Mouse (Mus musculus) limb, embryonic 12.5 days (tissue): ENCODE measurements at regions not wholly inside any gene's neighbourhood (a gene's known extent, or its start where the extent isn't known, plus 50 kb on each side); places are given as distances from the start of the nearest gene placed in this dataset.
A peak's percentile ranks its signal among the peaks of the same experiment; 100 is the strongest.

Experiments used
- ATAC-seq: fragments of 200-750 bp; cut with Nextera tagmentation; 2 replicates; pipeline ENCODE4 v1.8.0; 2017; ENCODE audit warnings: low read depth, moderate TSS enrichment; ENCODE audit not compliant: insufficient number of reproducible peaks, insufficient read depth, low FRiP score, low TSS enrichment
- H3K27ac ChIP-seq: fragments of 300-500 bp; sonication (generic); 2 replicates; pipeline ENCODE4 v1.5.1; 2016; ENCODE audit warnings: mild to moderate bottlenecking, moderate library complexity
- H3K27me3 ChIP-seq: fragments of 300-500 bp; sonication (generic); 2 replicates; pipeline ENCODE4 v1.6.1; 2016; ENCODE audit warnings: mild to moderate bottlenecking, moderate library complexity
- H3K36me3 ChIP-seq: fragments of 300-500 bp; sonication (generic); 2 replicates; pipeline ENCODE4 v1.6.1; 2016; ENCODE audit warnings: mild to moderate bottlenecking, moderate library complexity
- H3K4me1 ChIP-seq: fragments of 300-500 bp; sonication (generic); replicated peaks from 2 replicates; pipeline ENCODE4 v1.6.1; 2016
- H3K4me2 ChIP-seq: fragments of 300-500 bp; sonication (generic); 2 replicates; pipeline ENCODE4 v1.6.1; 2016; ENCODE audit warnings: mild to moderate bottlenecking, moderate library complexity
- H3K4me3 ChIP-seq: fragments of 300-500 bp; sonication (generic); replicated peaks from 2 replicates; pipeline ENCODE4 v1.5.1; 2016; ENCODE audit warnings: mild to moderate bottlenecking
- H3K9ac ChIP-seq: fragments of 300-500 bp; sonication (generic); replicated peaks from 2 replicates; pipeline ENCODE4 v1.6.1; 2016; ENCODE audit warnings: mild to moderate bottlenecking, moderate library complexity
- H3K9me3 ChIP-seq: fragments of 300-500 bp; sonication (generic); 2 replicates; pipeline ENCODE4 v1.6.1; 2016; ENCODE audit warnings: mild to moderate bottlenecking, moderate library complexity
- WGBS: fragments of 180-500 bp; shearing (Covaris S2); methylation state at CpG from one replicate; pipeline ENCODE4 v1.1.7; 2016; 5-methylcytosine and 5-hydroxymethylcytosine counted together

- Histone ChIP-seq H3K9ac (no peak overlapping the region), H3K36me3 (no peaks in the 10 kb centered on the region), H3K4me2 (peak overlapping the region; percentile 37), H3K4me3 (peak overlapping the region; percentile 12; the same call in 1 of the 2 replicates), H3K27me3 (peaks cover 90% of the 10 kb centered on the region), H3K9me3 (no peaks in the 10 kb centered on the region), H3K4me1 (peaks cover 7% of the 10 kb centered on the region), H3K27ac (no peak overlapping the region)
- no peak for ATAC-seq
- 10% methylated on average over 22 of the region's 22 CpGs for WGBS
These were observed 135.6 kb downstream of the Rbm19 start for GRCm38 (mm10) chr5:120251697-120252401.

- no peak overlapping the region for H3K4me3 ChIP-seq
- H3K4me1 ChIP-seq: peaks cover 7% of the 10 kb centered on the region
- peaks cover 84% of the 10 kb centered on the region for H3K27me3 ChIP-seq
- H3K9ac ChIP-seq: no peak overlapping the region
- H3K4me2 ChIP-seq: no peak overlapping the region
- WGBS: 15% methylated on average over 8 of the region's 8 CpGs
- H3K27ac ChIP-seq: no peak overlapping the region
- no peak for ATAC-seq
- no peaks in the 10 kb centered on the region for H3K9me3 ChIP-seq
- no peaks in the 10 kb centered on the region for H3K36me3 ChIP-seq
These were observed 136.3 kb downstream of the Rbm19 start for GRCm38 (mm10) chr5:120252551-120252950.

- WGBS: 47% methylated on average over 14 of the region's 14 CpGs
- H3K9me3 ChIP-seq: 0 out of 2 replicates have a peak, but pooled peaks cover 6% of the 10 kb centered on the region
These were observed 146.5 kb downstream of the Rbm19 start for GRCm38 (mm10) chr5:120262715-120263273.

DNA sequence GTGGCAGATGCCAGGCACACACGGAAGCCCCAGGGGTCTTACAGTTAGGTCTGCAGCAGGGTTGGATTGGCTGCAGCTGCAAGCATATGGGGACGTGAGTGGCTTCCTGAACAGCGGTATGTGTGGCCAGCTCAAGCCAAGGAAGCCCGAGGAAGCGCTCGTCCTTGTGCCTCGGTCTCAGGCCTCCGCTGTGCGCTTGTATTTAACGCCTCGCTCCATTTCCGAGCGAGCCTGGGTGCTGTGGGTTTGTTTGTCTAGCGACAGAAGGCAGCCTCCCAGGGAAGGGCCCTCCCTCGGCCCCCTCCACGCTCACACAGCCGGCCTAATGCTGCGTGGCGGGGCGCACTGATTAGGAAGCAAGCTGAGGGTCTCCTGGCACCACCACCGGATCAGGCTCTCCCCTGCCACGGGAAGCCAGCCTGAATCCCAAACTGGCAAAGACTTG, 153.2 kb downstream of the Rbm19 start:
- Histone ChIP-seq H3K4me2 (peak overlapping the region; percentile 44), H3K9me3 (no peaks in the 10 kb centered on the region), H3K9ac (0 out of 2 replicates have a peak overlapping the region, but pooled peaks have one; percentile 23), H3K36me3 (no peaks in the 10 kb centered on the region), H3K4me1 (peaks cover 15% of the 10 kb centered on the region), H3K4me3 (peak overlapping the region; percentile 12; the same call in 1 of the 2 replicates), H3K27ac (no peak overlapping the region), H3K27me3 (peaks cover 78% of the 10 kb centered on the region)
- ATAC-seq: no peak
- 13% methylated on average over 22 of the region's 22 CpGs for WGBS

More at GRCm38 (mm10) chr5:120262715-120263273, 146.5 kb downstream of the Rbm19 start:
- no peaks in the 10 kb centered on the region for H3K4me1 ChIP-seq
- H3K9ac ChIP-seq: no peak overlapping the region
- H3K27me3 ChIP-seq: peaks cover 83% of the 10 kb centered on the region
- no peaks in the 10 kb centered on the region for H3K36me3 ChIP-seq
- H3K27ac ChIP-seq: no peak overlapping the region
- ATAC-seq: no peak
- no peak overlapping the region for H3K4me2 ChIP-seq
- no peak overlapping the region for H3K4me3 ChIP-seq

DNA sequence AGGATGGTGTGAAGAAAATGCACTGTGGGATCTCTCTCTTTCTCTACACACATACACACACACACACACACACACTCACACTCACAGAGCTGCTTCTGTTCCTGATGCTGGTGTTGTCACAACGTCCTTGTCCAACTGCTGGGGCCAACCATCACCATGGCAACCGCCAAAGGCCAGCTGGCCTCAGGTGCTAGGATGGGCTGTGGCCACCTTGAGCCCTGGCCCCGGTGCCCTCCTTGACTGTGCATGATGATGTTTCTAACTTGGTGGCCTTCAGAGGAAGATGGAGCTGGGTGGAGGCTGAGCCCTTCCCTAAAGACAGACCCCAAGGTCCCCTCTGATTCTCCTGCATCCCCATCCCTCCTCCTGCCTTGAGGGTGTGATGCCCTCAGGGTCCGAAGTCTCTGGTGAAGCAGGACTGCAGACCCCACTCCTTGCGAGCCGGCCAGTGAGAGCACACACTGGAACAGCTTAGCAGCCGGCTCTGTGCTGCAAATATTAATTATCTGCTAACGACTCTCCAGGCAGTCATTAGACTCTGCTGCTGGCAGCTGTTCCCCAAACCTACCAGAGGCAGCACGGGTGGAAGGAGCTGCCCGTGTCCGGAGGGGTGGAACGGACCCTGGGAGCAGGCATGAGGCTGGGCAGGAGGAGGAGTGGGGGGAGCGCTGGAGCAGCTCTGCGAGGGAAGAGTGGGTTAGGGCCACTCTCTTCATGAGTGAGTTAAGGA, 154.8 kb downstream of the Rbm19 start:
- Histone ChIP-seq H3K9ac (no peak overlapping the region), H3K9me3 (no peaks in the 10 kb centered on the region), H3K4me2 (no peak overlapping the region), H3K27ac (no peak overlapping the region), H3K4me3 (no peak overlapping the region), H3K36me3 (no peaks in the 10 kb centered on the region), H3K27me3 (peaks cover 68% of the 10 kb centered on the region), H3K4me1 (peaks cover 15% of the 10 kb centered on the region)
- WGBS: 39% methylated on average over 14 of the region's 14 CpGs
- peak; percentile 66 for ATAC-seq

GRCm38 (mm10) chr5:120276229-120276628, 155.3 kb upstream of the Lhx5 start:
- Histone ChIP-seq H3K27ac (no peak overlapping the region), H3K4me1 (peaks cover 16% of the 10 kb centered on the region), H3K27me3 (peaks cover 70% of the 10 kb centered on the region), H3K9ac (no peak overlapping the region), H3K36me3 (no peaks in the 10 kb centered on the region), H3K4me2 (no peak overlapping the region), H3K9me3 (no peaks in the 10 kb centered on the region), H3K4me3 (no peak overlapping the region)
- WGBS: 72% methylated on average over 9 of the region's 9 CpGs
- ATAC-seq: no peak

DNA sequence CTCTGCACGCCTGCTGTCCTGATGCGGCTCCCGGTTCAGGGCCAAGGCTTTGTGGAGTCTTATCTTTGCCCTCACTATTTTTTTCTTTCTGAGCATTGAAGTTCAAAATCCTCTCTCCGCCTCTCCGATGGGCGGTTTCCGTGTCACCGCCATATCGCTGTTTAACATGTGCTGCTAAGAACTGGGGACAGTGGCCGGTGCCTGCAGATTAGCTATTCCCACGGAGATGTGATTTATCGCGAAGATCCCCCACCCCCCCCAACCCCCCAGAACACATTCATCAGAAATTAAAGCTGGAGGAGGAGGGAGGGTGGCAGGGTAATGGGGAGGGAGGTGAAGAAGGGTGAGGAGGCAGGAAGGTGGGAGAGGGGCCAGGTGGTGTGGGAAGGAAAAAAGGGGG, 151.2 kb upstream of the Lhx5 start:
- Histone ChIP-seq H3K4me1 (peaks cover 16% of the 10 kb centered on the region), H3K36me3 (no peaks in the 10 kb centered on the region), H3K9ac (no peak overlapping the region), H3K4me2 (peak overlapping the region; percentile 42), H3K4me3 (0 out of 2 replicates have a peak overlapping the region, but pooled peaks have one; percentile 3), H3K27ac (no peak overlapping the region), H3K9me3 (no peaks in the 10 kb centered on the region), H3K27me3 (peaks cover 92% of the 10 kb centered on the region)
- no peak for ATAC-seq
- WGBS: 2% methylated on average over 13 of the region's 13 CpGs

GRCm38 (mm10) chr5:120280991-120281602, 150.4 kb upstream of the Lhx5 start:
- 2% methylated on average over 22 of the region's 22 CpGs for WGBS
- no peaks in the 10 kb centered on the region for H3K9me3 ChIP-seq
- no peaks in the 10 kb centered on the region for H3K36me3 ChIP-seq
- peaks cover 93% of the 10 kb centered on the region for H3K27me3 ChIP-seq
- H3K4me3 ChIP-seq: no peak overlapping the region
- no peak for ATAC-seq
- no peak overlapping the region for H3K9ac ChIP-seq
- H3K27ac ChIP-seq: no peak overlapping the region
- peaks cover 16% of the 10 kb centered on the region for H3K4me1 ChIP-seq
- H3K4me2 ChIP-seq: peak overlapping the region; percentile 42; the same call in 1 of the 2 replicates

DNA sequence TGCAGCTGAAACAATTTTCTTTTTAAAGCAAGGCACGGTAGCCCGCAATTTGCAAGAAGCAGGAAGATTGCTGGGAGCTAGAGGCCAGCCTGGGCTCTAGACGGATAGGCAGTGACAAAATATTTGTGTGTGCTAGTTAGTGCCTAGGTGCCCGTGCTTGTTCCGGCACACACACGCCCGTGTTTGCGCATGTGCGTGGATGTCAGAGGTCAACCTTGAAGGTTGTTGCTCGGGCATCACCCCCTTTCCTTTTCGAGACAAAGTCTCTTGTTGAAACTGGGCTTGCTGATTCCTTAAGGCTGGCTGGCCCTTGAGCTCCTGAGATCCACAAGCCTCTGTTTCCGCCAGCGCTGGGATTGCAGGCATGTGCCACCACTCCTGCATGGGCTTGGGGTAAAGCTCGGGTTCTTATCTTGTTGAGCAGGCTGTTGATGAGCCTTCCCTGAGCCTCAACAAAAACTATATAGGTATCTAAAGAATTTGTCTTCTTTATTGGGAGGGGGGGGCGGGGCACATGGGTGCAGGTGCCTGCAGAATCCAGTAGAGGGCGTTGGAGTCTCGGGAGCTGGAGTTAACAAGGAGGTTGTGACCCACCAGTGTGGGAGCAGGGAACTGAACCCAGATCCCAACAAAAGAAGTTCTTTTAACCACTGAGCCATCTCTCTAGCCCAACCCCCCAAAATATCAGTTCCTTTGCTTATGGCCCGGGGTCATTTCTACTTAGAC, 149.5 kb upstream of the Lhx5 start:
- Histone ChIP-seq H3K27me3 (peaks cover 98% of the 10 kb centered on the region), H3K4me2 (no peak overlapping the region), H3K4me1 (peaks cover 16% of the 10 kb centered on the region), H3K4me3 (no peak overlapping the region), H3K36me3 (no peaks in the 10 kb centered on the region), H3K27ac (no peak overlapping the region), H3K9me3 (no peaks in the 10 kb centered on the region), H3K9ac (no peak overlapping the region)
- ATAC-seq: no peak
- 33% methylated on average over 18 of the region's 18 CpGs for WGBS

GRCm38 (mm10) chr5:120284625-120285024, 146.9 kb upstream of the Lhx5 start:
- Histone ChIP-seq H3K4me3 (no peak overlapping the region), H3K9ac (no peak overlapping the region), H3K9me3 (peaks cover 3% of the 10 kb centered on the region), H3K36me3 (no peaks in the 10 kb centered on the region), H3K4me1 (peaks cover 16% of the 10 kb centered on the region), H3K27me3 (peaks cover 97% of the 10 kb centered on the region), H3K4me2 (no peak overlapping the region), H3K27ac (no peak overlapping the region)
- WGBS: 53% methylated on average over 7 of the region's 8 CpGs
- ATAC-seq: no peak
